In genomic region chr1:174929459-174930181, GRCm38 (mm10) we compare ENCODE assay signal across 15 mouse cellular contexts. TPM values are rescaled to one million over a fixed set of nuclear protein-coding genes. Genes with fewer than 3 reads are reported as not detected.
"Had no signal": no experiment of that assay in that cellular context is flagged by ENCODE, and none has a peak within 500 bp of the region (broad histone marks: within the 10 kb centered on the region; RNA-seq: fewer than 3 reads in every experiment).

No protein-coding gene starts in this region.

- H3K27me3 ChIP-seq: limb, embryonic 12.5 days; liver, embryonic 13.5 days; lung, embryonic 15.5 days; megakaryocyte, embryonic 14.5 days; midbrain, embryonic 12.5 days had no signal

- H3K4me1 ChIP-seq: limb, embryonic 12.5 days; liver, embryonic 13.5 days; lung, embryonic 15.5 days; megakaryocyte, embryonic 14.5 days had no signal

- H3K36me3 ChIP-seq: limb, embryonic 12.5 days; liver, embryonic 13.5 days; lung, embryonic 15.5 days; midbrain, embryonic 12.5 days had no signal

- H3K9ac ChIP-seq: limb, embryonic 12.5 days; liver, embryonic 13.5 days; liver, postnatal 0 days; lung, embryonic 15.5 days; midbrain, embryonic 12.5 days had no signal

- H3K27ac ChIP-seq: limb, embryonic 12.5 days; liver, embryonic 13.5 days; lung, embryonic 15.5 days; macrophage; midbrain, embryonic 12.5 days; stomach, postnatal 0 days had no signal

- H3K4me2 ChIP-seq: limb, embryonic 12.5 days; liver, embryonic 13.5 days; lung, embryonic 15.5 days; midbrain, embryonic 12.5 days had no signal

- DNase-seq: kidney, adult 8-10 months; kidney, postnatal 25 days; liver; liver, embryonic 13.5 days; liver, postnatal 0 days; lung, postnatal 14 days; thymus, postnatal 4 days had no signal

- H3K4me3 ChIP-seq: limb, embryonic 12.5 days; liver, embryonic 13.5 days; lung, embryonic 15.5 days; megakaryocyte, embryonic 14.5 days; midbrain, embryonic 12.5 days had no signal

- H3K9me3 ChIP-seq: limb, embryonic 12.5 days; lung, embryonic 15.5 days; midbrain, embryonic 12.5 days had no signal

- ATAC-seq: intestine, embryonic 16.5 days; liver, postnatal 0 days; midbrain, embryonic 16.5 days had no signal

RNA-seq across cellular contexts. Expression of gene Grem2, which starts 8.0 kb away (rescaled TPM):
- polyA plus RNA-seq: macrophage had no signal
